Mouse (Mus musculus): ENCODE measurements around the gene Galnt7. TPM values are rescaled to one million over a fixed set of nuclear protein-coding genes. Genes with fewer than 3 reads are reported as not detected.
"Not testable (repeated sequence)": the region's sequence is repeated elsewhere in the genome, so short reads cannot be mapped to it uniquely, and the experiment has no call there.

Galnt7 gene
- polyA plus RNA-seq, 1 experiment from 2014 or later, result 6.4 TPM

GRCm38 (mm10) chr8:57538601-57539000 lies 114.2 kb downstream of the Galnt7 start:
- H3K4me2 ChIP-seq, result no peak overlapping the region
- no peak for ATAC-seq (ENCODE audit: low read depth)

DNA sequence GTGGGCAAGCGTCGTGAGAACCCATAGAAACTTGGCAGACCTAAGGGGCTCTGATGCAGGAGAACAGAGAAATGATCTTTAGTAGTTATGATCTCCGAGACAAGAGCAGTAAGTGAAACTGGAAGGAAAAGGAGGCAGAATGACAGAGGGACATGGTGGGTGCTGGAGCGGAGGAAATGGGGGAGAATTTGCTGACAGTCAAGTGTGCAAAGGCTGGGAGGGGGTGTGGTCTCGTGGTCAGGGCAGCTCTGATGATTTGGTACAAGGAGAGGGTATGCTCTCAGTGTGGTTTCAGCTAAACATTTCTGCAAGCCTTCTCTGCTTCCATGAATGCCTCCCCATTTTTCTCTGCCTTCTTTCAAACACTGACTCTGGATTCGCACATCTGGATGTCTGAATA lies 116.7 kb downstream of the Galnt7 start:
- DNase-seq (no peak), ATAC-seq (ENCODE audit: low read depth) (no peak)
- Histone ChIP-seq H3K9ac (no peak overlapping the region), H3K4me3 (replicated peaks) (no peak overlapping the region), H3K4me2 (no peak overlapping the region), H3K9me3 (replicated peaks) (no peaks in the 10 kb centered on the region), H3K27me3 (no peaks in the 10 kb centered on the region), H3K4me1 (replicated peaks) (no peaks in the 10 kb centered on the region), H3K36me3 (peaks cover 16% of the 10 kb centered on the region; the same call in 1 of the 2 replicates), H3K27ac (no peak overlapping the region)
- WGBS (ENCODE audit: insufficient replicate concordance), result 73% methylated on average over 6 of the region's 6 CpGs

More at GRCm38 (mm10) chr8:57538601-57539000, 114.2 kb downstream of the Galnt7 start:
- Histone ChIP-seq H3K4me3 (replicated peaks) (no peak overlapping the region), H3K27me3 (no peaks in the 10 kb centered on the region), H3K27ac (no peak overlapping the region), H3K36me3 (peaks cover 16% of the 10 kb centered on the region; the same call in 1 of the 2 replicates), H3K4me1 (replicated peaks) (no peaks in the 10 kb centered on the region), H3K9me3 (replicated peaks) (no peaks in the 10 kb centered on the region), H3K9ac (no peak overlapping the region)
- DNase-seq, result no peak
- WGBS (ENCODE audit: insufficient replicate concordance), result 77% methylated on average over 7 of the region's 7 CpGs

- H3K36me3 ChIP-seq, result peaks cover 16% of the 10 kb centered on the region; the same call in 1 of the 2 replicates
- no peak overlapping the region for H3K27ac ChIP-seq
- H3K27me3 ChIP-seq, result no peaks in the 10 kb centered on the region
- H3K9ac ChIP-seq, result no peak overlapping the region
- ATAC-seq (ENCODE audit: low read depth) (no peak), DNase-seq (no peak)
- no peaks in the 10 kb centered on the region for H3K9me3 ChIP-seq (replicated peaks)
- no peak overlapping the region for H3K4me2 ChIP-seq
- H3K4me3 ChIP-seq (replicated peaks), result no peak overlapping the region
- 60% methylated on average over 4 of the region's 4 CpGs for WGBS (ENCODE audit: insufficient replicate concordance)
- no peaks in the 10 kb centered on the region for H3K4me1 ChIP-seq (replicated peaks)
Observed at GRCm38 (mm10) chr8:57534495-57534894, 118.3 kb downstream of the Galnt7 start.

DNA sequence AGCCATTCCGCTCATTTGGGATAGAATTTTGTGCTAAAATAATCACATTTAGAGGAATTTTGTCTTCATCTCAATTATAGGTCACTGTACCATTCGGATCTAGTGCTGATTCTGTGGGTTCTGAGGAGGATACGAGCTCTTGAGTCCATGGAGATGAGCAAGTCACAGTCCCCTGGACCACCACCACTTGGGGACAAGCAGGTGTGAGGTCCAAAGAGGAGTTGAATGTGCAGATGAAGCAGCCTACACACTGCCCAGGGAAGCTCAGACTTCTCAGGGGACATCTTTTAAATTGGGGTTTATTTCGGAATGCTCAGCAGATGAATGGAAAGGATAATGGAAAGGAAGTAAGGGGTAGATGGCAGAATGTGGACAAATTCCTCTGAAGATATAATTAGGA lies 119.7 kb downstream of the Galnt7 start:
- Histone ChIP-seq H3K27me3 (no peaks in the 10 kb centered on the region), H3K36me3 (peaks cover 16% of the 10 kb centered on the region; the same call in 1 of the 2 replicates), H3K4me2 (no peak overlapping the region), H3K27ac (no peak overlapping the region), H3K9ac (no peak overlapping the region), H3K4me1 (replicated peaks) (no peaks in the 10 kb centered on the region), H3K9me3 (replicated peaks) (no peaks in the 10 kb centered on the region), H3K4me3 (replicated peaks) (no peak overlapping the region)
- no peak for DNase-seq
- 81% methylated on average over 4 of the region's 4 CpGs for WGBS (ENCODE audit: insufficient replicate concordance)
- ATAC-seq (ENCODE audit: low read depth), result no peak

- DNase-seq (no peak), ATAC-seq (ENCODE audit: low read depth) (no peak)
- WGBS (ENCODE audit: insufficient replicate concordance), result 58% methylated on average over 2 of the region's 2 CpGs
- peaks cover 16% of the 10 kb centered on the region; the same call in 1 of the 2 replicates for H3K36me3 ChIP-seq
- no peak overlapping the region for H3K9ac ChIP-seq
- H3K4me1 ChIP-seq (replicated peaks), result no peaks in the 10 kb centered on the region
- no peaks in the 10 kb centered on the region for H3K27me3 ChIP-seq
- H3K9me3 ChIP-seq (replicated peaks), result no peaks in the 10 kb centered on the region
- no peak overlapping the region for H3K27ac ChIP-seq
- H3K4me2 ChIP-seq, result no peak overlapping the region
- no peak overlapping the region for H3K4me3 ChIP-seq (replicated peaks)
Observed at GRCm38 (mm10) chr8:57532223-57532622, 120.6 kb downstream of the Galnt7 start.

DNA sequence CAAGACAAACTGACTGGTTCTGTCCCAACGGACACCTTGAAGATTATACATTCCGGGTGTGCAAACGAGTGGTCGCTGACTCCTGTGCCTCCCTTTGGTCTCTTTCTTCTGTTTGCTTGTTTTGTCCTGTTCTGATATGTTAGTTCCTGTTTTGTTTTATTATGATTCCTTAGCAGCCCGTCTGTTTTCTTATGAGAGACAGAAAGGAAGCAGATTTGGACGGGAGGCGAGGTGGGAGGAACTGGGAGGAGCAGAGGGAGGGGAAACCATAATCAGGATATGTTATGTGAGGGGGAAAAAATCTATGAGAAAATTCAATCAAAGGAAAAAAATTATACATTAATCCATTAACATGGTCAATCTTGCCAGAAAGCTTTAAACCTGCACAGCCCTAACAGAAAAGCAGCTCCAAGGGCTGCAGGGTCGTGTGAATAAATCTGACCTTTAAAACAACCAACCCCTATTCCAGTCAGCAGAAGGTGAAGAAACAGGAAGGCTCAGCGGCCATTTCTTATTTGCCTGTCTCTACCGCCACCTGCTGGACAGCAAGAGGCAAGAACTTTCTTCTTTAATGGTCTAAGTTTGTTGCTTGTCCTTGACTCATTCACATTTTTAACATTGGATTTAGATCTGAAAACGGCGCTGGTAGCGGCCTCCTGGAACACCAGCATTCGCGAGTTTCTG lies 122.0 kb downstream of the Galnt7 start:
- Histone ChIP-seq H3K4me3 (replicated peaks) (no peak overlapping the region), H3K27me3 (no peaks in the 10 kb centered on the region), H3K36me3 (peaks cover 9% of the 10 kb centered on the region; the same call in 1 of the 2 replicates), H3K9ac (no peak overlapping the region), H3K4me1 (replicated peaks) (no peaks in the 10 kb centered on the region), H3K27ac (0 out of 2 replicates have a peak overlapping the region, but pooled peaks have one; percentile 13), H3K9me3 (replicated peaks) (no peaks in the 10 kb centered on the region), H3K4me2 (peak overlapping the region; percentile 19; the same call in 1 of the 2 replicates)
- 23% methylated on average over 15 of the region's 15 CpGs for WGBS (ENCODE audit: insufficient replicate concordance)
- ATAC-seq (ENCODE audit: low read depth) (peak; percentile 29; the same call in 1 of the 2 replicates), DNase-seq (peak; percentile 61)

GRCm38 (mm10) chr8:57530238-57530637 lies 122.6 kb downstream of the Galnt7 start:
- DNase-seq, result no peak

GRCm38 (mm10) chr8:57528036-57528435 lies 124.8 kb downstream of the Galnt7 start:
- no peak overlapping the region for H3K9ac ChIP-seq
- DNase-seq (no peak), ATAC-seq (ENCODE audit: low read depth) (no peak)
- no peak overlapping the region for H3K4me3 ChIP-seq (replicated peaks)
- no peaks in the 10 kb centered on the region for H3K9me3 ChIP-seq (replicated peaks)
- H3K27ac ChIP-seq, result no peak overlapping the region
- H3K4me1 ChIP-seq (replicated peaks), result no peaks in the 10 kb centered on the region
- H3K4me2 ChIP-seq, result no peak overlapping the region
- 0 out of 2 replicates have a peak, but pooled peaks cover 3% of the 10 kb centered on the region for H3K36me3 ChIP-seq
- no peaks in the 10 kb centered on the region for H3K27me3 ChIP-seq
- 78% methylated on average over 1 of the region's 1 CpGs for WGBS (ENCODE audit: insufficient replicate concordance)

More at GRCm38 (mm10) chr8:57530238-57530637, 122.6 kb downstream of the Galnt7 start:
- no peak overlapping the region for H3K4me3 ChIP-seq (replicated peaks)
- 81% methylated on average over 13 of the region's 13 CpGs for WGBS (ENCODE audit: insufficient replicate concordance)
- no peaks in the 10 kb centered on the region for H3K27me3 ChIP-seq
- H3K4me2 ChIP-seq, result peak overlapping the region; percentile 19; the same call in 1 of the 2 replicates
- H3K9ac ChIP-seq, result no peak overlapping the region
- H3K9me3 ChIP-seq (replicated peaks), result no peaks in the 10 kb centered on the region
- no peak for ATAC-seq (ENCODE audit: low read depth)
- peaks cover 6% of the 10 kb centered on the region; the same call in 1 of the 2 replicates for H3K36me3 ChIP-seq
- H3K4me1 ChIP-seq (replicated peaks), result no peaks in the 10 kb centered on the region
- H3K27ac ChIP-seq, result 0 out of 2 replicates have a peak overlapping the region, but pooled peaks have one; percentile 13

DNA sequence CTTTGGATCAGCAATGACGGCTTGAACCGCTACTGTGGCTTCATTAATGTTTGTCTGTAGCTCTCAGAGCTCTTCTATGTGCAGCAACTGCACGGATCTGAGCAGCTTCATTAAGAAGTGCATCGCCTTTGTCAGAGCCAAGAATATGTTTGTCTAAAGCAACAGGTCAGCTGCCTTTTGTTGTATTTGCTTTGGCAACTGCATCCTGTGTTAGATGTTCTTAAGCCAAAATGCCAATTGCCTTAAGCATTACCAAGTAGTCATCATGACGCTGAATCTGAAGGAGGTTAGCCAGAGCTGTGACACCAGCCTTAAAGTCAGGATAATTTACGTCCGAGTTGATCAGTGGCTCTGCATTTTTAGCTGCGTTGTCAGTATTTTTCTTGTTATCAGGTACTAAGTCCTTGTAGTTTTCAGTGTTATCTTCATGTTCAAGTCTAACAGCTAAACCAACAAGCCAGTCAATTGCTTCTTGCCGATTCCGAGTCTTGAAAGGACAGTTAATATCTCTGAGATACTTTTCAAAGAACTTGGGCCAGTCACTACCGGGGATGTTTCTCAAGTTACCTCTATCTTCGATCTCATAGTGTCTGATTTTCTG lies 132.5 kb downstream of the Galnt7 start:
- ATAC-seq (ENCODE audit: low read depth) (peak; percentile 74), DNase-seq (peak; percentile 30)
- WGBS (ENCODE audit: insufficient replicate concordance), result 24% methylated on average over 12 of the region's 12 CpGs
- H3K9ac ChIP-seq, result peak overlapping the region; percentile 52
- peak overlapping the region; percentile 83 for H3K27ac ChIP-seq
- peak overlapping the region; percentile 48 for H3K4me2 ChIP-seq
- H3K27me3 ChIP-seq, result no peaks in the 10 kb centered on the region
- peaks cover 46% of the 10 kb centered on the region for H3K4me1 ChIP-seq (replicated peaks)
- no peaks in the 10 kb centered on the region for H3K9me3 ChIP-seq (replicated peaks)
- H3K36me3 ChIP-seq, result peaks cover 47% of the 10 kb centered on the region
- 0 out of 2 replicates have a peak overlapping the region, but pooled peaks have one; percentile 6 for H3K4me3 ChIP-seq (replicated peaks)

- Histone ChIP-seq H3K4me2 (no peak overlapping the region), H3K27ac (0 out of 2 replicates have a peak overlapping the region, but pooled peaks have one; percentile 59), H3K9me3 (replicated peaks) (no peaks in the 10 kb centered on the region), H3K36me3 (peaks cover 63% of the 10 kb centered on the region), H3K27me3 (no peaks in the 10 kb centered on the region), H3K4me3 (replicated peaks) (no peak overlapping the region), H3K4me1 (replicated peaks) (peaks cover 48% of the 10 kb centered on the region), H3K9ac (no peak overlapping the region; the same call in 1 of the 2 replicates)
- no peak for DNase-seq
- no peak for ATAC-seq (ENCODE audit: low read depth)
- WGBS (ENCODE audit: insufficient replicate concordance), result 81% methylated on average over 3 of the region's 3 CpGs
Observed at GRCm38 (mm10) chr8:57517723-57518122, 135.1 kb downstream of the Galnt7 start.

DNA sequence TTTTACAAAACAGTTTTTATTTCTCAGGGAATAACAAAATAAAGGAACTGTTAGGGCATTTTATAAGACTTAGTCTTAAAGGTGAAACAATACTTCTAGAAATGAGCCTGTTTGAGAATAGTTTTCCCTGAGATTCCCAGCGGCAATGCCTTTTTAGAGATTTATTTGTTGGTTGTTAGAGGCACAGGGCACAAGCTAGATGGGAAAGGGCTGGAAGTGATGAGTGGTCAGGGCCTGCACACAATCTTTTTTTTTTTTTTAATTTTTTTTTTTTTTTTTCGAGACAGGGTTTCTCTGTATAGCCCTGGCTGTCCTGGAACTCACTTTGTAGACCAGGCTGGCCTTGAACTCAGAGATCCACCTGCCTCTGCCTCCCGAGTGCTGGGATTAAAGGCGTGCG lies 136.1 kb downstream of the Galnt7 start:
- peaks cover 64% of the 10 kb centered on the region for H3K36me3 ChIP-seq
- H3K9me3 ChIP-seq (replicated peaks), result not testable (repeated sequence)

More for the DNA sequence above, 136.1 kb downstream of the Galnt7 start:
- H3K27me3 ChIP-seq; ATAC-seq (ENCODE audit: low read depth); H3K27ac ChIP-seq; H3K4me2 ChIP-seq; H3K9ac ChIP-seq; DNase-seq; H3K4me3 ChIP-seq (replicated peaks): not testable (repeated sequence)
- H3K4me1 ChIP-seq (replicated peaks), result peaks cover 46% of the 10 kb centered on the region
- 82% methylated on average over 5 of the region's 5 CpGs for WGBS (ENCODE audit: insufficient replicate concordance)

Data from liver, embryonic 13.5 days (tissue).